Mouse (Mus musculus) bone marrow macrophage, adult 2 months (primary cell): Measurements from ENCODE around the gene Btnl1. TPM values are rescaled to one million over a fixed set of nuclear protein-coding genes. Genes with fewer than 3 reads are reported as not detected.

Source experiments
- H3K27ac ChIP-seq: 2 replicates; pipeline ENCODE4 v1.5.1; 2012; ENCODE audit warnings: low read depth, low read length; ENCODE audit not compliant: insufficient read depth
- H3K4me1 ChIP-seq: 2 replicates; pipeline ENCODE4 v1.6.1; 2012; ENCODE audit warnings: low read length; ENCODE audit not compliant: control insufficient read depth, insufficient read depth
- H3K4me3 ChIP-seq: 2 replicates; pipeline ENCODE4 v1.5.1; 2012; ENCODE audit warnings: mild to moderate bottlenecking, low read length, moderate library complexity; ENCODE audit not compliant: insufficient read depth
- CTCF ChIP-seq: IDR thresholded peaks from 2 replicates; pipeline ENCODE4 v1.5.1; 2012; ENCODE audit warnings: low read depth, mild to moderate bottlenecking, low read length, moderate library complexity
- POLR2A ChIP-seq: IDR thresholded peaks from 2 replicates; pipeline ENCODE4 v1.6.1; 2012; ENCODE audit warnings: mild to moderate bottlenecking, low read depth, low read length, borderline replicate concordance
- polyA plus RNA-seq: library from polyadenylated mRNA; stranded (reverse); fragments of >200 nt; gene quantifications from 2 replicates; pipeline ENCODE4 v1.2.4, GENCODE M21; 2012; ENCODE audit not compliant: missing spikeins, insufficient read depth, insufficient read length

Gene Btnl1
- polyA plus RNA-seq, 1 experiment = not detected

DNA sequence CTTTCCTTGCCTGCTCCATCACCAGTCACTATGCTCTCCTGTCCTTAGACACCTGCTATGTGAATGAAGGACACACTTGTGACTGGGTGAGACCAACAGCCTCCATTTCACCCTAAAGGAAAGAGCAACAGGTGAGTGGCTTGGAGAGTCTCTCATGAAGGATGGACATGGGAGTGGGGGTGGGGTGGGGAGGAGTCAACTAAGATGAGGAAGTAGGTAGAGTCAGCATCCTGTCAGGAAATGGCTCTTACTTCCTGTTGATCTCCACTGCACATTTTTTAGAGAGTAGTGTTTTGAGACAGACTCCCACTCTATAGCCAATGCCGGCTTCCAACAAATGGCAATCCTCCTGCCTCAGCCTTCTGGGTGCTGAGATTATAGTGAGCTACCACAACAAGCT is 22.0 kb upstream of the Btnl1 start:
- H3K4me3 ChIP-seq = no peak overlapping the region
- H3K4me1 ChIP-seq = peaks cover 19% of the 10 kb centered on the region
- peak overlapping the region; percentile 76 for H3K27ac ChIP-seq
- TF ChIP-seq CTCF (no peak), POLR2A (no peak)

DNA sequence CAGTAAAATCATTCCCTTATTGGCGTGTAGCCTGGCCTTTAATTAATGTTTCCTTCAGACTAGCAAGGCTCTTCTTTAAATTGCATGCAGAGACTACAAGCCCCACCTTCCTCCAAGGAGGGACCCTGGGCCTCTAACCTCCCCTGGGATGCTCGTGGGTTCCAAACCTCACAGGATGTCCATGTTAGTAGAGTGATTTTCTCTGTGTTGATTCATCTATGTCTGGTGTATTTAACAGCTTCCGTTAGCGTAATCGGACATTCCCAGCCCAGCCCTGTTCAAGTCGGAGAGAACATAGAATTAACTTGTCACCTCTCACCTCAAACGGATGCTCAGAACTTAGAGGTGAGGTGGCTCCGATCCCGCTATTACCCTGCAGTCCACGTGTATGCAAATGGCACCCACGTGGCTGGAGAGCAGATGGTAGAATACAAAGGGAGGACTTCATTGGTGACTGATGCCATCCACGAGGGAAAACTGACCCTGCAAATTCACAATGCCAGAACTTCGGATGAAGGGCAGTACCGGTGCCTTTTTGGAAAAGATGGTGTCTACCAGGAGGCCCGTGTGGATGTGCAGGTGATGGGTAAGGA is 13.9 kb upstream of the Btnl1 start:
- no peak overlapping the region for H3K4me3 ChIP-seq
- peaks cover 25% of the 10 kb centered on the region for H3K4me1 ChIP-seq
- H3K27ac ChIP-seq = no peak overlapping the region
- no peak for TF ChIP-seq CTCF
- no peak for TF ChIP-seq POLR2A

DNA sequence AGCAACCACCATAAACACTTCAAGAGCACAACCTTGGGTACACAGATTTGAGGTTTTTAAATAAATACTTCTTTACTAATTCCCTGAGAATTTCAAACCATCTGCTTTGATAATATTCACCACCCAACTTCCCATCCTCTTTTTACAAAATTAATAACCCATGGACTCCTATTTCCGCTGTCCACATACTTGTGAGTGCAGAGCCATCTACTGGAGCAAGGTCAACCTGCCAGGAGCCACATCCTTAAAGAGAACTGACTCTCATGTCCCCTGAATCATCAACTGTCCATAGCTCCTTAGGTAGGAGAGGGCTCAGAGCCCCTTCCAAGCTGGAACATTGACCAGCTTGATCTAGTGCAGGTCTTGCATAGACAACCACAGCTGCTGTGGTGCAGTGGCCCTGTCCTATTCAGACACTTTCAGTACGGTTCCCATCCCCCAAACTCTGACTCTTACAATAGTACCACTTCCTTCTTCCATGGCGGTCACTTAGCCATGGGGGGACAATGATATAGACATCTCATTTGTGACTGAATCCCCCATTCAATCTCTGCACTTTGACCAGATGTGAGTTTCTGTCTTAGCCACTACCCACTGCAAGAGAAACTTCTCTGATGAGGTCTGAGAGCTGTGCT is 13.1 kb upstream of the Btnl1 start:
- Histone ChIP-seq H3K4me3 (no peak overlapping the region), H3K4me1 (peaks cover 30% of the 10 kb centered on the region), H3K27ac (peak overlapping the region; percentile 65)
- TF ChIP-seq CTCF (no peak), POLR2A (no peak)

DNA sequence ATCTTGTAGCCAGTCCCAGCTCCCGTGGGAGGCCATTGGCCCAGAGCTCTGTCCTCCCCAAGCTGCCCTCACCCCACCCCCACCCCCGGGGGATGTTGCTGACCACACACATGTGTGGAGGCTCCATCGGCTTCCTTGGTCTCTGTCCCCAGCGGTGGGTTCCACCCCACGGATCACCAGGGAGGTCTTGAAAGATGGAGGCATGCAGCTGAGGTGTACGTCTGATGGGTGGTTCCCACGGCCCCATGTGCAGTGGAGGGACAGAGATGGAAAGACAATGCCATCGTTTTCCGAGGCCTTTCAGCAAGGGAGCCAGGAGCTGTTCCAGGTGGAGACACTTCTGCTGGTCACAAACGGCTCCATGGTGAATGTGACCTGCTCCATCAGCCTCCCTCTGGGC is 11.9 kb upstream of the Btnl1 start:
- H3K4me3 ChIP-seq = no peak overlapping the region
- peak overlapping the region; percentile 65 for H3K27ac ChIP-seq
- TF ChIP-seq POLR2A (no peak), CTCF (no peak)
- H3K4me1 ChIP-seq = peaks cover 30% of the 10 kb centered on the region

DNA sequence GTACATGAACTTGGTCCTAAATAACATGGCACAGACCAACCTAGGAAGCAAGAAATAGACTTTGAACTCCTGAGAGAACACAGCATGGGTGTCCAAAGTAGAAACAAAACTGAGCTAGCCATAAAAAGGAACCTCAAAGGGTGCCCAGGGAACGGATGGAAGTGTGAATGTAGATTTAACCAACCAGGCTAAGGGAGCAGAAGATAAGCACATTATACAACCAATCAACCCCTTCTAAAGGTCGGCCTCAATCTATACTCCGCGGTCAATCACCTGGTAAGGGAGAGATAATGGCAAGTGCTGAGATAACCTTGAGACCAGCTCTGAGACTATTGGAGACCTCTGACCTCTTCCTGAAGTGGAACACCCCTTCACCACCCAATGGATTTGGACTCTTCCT is 6.4 kb upstream of the Btnl1 start:
- Histone ChIP-seq H3K4me1 (peaks cover 13% of the 10 kb centered on the region), H3K4me3 (no peak overlapping the region), H3K27ac (no peak overlapping the region)
- no peak for TF ChIP-seq POLR2A
- TF ChIP-seq CTCF = no peak

DNA sequence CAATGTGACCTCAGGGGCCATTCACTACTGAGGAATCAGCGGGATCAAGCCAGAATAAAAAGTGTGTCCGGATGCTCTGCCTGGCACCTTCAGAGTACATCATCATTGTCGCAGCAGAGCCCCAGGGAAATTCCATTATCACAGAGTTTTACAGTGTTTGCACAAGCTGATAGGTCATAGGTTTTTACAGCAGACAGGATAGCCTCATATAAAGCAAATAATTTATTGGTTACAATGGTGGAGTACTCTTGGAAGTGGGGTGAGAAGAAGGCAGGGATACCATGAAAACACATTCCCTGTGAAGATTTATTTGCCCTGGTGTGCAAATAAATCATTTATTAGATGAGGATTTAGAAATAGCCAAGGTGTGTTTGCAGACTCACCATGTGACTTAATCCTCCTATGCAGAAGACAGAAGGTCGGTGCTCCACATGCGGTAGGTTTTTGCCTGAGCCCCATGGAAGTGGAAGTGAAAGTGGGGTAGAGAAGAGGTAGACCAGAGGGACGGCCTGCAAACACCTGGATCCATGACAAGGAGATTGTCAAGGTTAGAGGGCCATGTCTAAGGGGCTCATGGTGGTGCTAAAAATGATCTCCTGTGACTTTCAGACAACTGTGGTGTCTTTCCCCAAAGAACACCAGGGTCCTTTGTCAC is 3.8 kb upstream of the Btnl1 start:
- H3K4me3 ChIP-seq = no peak overlapping the region
- TF ChIP-seq CTCF (no peak), POLR2A (no peak)
- H3K27ac ChIP-seq = no peak overlapping the region
- peaks cover 13% of the 10 kb centered on the region for H3K4me1 ChIP-seq

DNA sequence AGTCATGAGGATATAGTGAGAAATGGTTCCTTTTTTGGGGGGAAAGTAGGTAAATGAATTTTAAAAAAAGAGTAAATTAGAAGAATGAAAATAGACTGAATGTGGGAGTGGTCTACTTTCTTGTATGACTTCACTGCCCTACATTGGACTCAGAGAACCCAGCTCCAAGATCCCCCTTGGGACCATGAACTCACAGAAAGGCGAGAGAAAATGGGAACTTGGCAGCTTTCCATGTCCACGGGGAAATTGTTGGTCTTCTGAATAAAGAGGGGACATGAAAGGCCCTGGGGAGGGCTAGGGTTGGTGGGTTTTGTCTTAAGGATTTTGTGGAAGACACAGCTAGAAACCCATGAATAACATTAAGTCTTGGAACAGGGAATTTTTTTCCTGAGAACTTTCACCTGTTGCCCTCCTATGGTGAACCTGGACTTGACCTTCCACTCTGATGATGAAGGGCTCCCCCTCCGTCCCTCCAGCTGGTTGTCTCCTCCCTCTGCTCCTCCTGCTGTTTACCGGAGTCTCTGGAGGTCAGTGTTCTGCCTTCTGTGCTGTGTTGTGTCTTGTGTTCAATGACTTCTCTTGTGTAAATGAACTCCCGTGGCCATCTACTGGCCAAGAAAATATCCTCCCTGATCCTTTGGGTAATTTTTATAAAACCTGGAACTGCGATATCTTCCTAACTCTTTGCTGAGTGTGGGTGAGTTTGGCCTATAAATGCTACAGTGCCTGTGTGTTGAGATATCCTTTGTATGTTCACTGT is 698 bp downstream of the Btnl1 start:
- Histone ChIP-seq H3K4me1 (peaks cover 7% of the 10 kb centered on the region), H3K4me3 (no peak overlapping the region), H3K27ac (no peak overlapping the region)
- TF ChIP-seq POLR2A = no peak
- TF ChIP-seq CTCF = no peak

DNA sequence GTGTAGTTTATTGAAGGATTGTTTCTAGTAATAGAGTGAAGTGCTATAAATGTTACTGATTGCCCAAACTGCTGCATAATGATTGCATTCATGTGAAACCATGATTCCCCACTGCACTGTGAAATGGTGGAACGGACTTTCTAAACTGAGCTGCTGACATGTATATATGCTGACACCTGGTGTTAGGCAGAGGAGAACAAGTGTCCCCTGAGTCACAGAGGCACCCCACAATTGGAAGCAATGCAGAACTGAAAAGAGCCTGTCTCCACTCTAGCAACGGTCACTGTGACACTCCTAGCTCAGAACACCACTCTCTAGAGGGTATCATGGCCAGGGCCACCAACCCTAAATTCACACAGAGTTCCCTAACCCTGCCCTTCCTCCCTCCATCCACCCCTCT is 1.8 kb downstream of the Btnl1 start:
- TF ChIP-seq POLR2A = no peak
- no peak for TF ChIP-seq CTCF
- Histone ChIP-seq H3K27ac (no peak overlapping the region), H3K4me3 (no peak overlapping the region), H3K4me1 (peaks cover 7% of the 10 kb centered on the region)

DNA sequence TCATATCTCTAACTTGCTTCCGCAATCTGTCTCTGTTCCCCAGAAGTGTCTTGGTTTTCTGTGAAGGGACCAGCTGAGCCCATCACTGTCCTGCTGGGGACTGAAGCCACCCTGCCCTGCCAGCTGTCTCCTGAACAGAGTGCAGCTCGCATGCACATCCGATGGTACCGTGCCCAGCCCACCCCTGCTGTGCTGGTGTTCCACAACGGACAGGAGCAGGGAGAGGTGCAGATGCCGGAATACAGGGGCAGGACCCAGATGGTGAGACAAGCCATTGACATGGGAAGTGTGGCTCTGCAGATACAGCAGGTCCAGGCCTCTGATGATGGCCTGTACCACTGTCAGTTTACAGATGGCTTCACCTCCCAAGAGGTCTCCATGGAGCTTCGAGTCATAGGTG is 2.5 kb downstream of the Btnl1 start:
- H3K4me1 ChIP-seq = peaks cover 7% of the 10 kb centered on the region
- H3K4me3 ChIP-seq = no peak overlapping the region
- TF ChIP-seq CTCF (no peak), POLR2A (no peak)
- no peak overlapping the region for H3K27ac ChIP-seq
